Mouse (Mus musculus): ENCODE measurements around the gene Hagh. TPM values are rescaled to one million over a fixed set of nuclear protein-coding genes. Genes with fewer than 3 reads are reported as not detected.

Hagh gene
- polyA plus RNA-seq, 1 experiment, result 636 TPM

GRCm38 (mm10) chr17:24900014-24900413 lies 60.1 kb downstream of the Hagh start:
- 92% methylated on average over 6 of the region's 6 CpGs for WGBS

GRCm38 (mm10) chr17:24902124-24902523 lies 62.2 kb downstream of the Hagh start:
- peaks cover 4% of the 10 kb centered on the region; the same call in 1 of the 2 replicates for H3K36me3 ChIP-seq (ENCODE audit: control insufficient read depth, insufficient read depth, low read length)
- no peak overlapping the region for H3K4me3 ChIP-seq (ENCODE audit: insufficient read depth, low read depth, low read length)
- no peaks in the 10 kb centered on the region for H3K27me3 ChIP-seq (replicated peaks; ENCODE audit: control insufficient read depth, insufficient read depth, low read length)
- WGBS, result 93% methylated on average over 5 of the region's 5 CpGs
- H3K27ac ChIP-seq (ENCODE audit: insufficient read depth, low read depth, low read length), result no peak overlapping the region
- peaks cover 2% of the 10 kb centered on the region; the same call in 1 of the 2 replicates for H3K4me1 ChIP-seq (ENCODE audit: control insufficient read depth, insufficient read depth, low read length)
- no peak for TF ChIP-seq CTCF (conservative IDR thresholded peaks at IDR 0.05; ENCODE audit: insufficient read depth, insufficient read length, low read depth, low read length)
- TF ChIP-seq POLR2A (IDR thresholded peaks at IDR 0.05; ENCODE audit: low read depth, low read length), result no peak
- DNase-seq, result no peak

More at GRCm38 (mm10) chr17:24900014-24900413, 60.1 kb downstream of the Hagh start:
- DNase-seq, result no peak
- Histone ChIP-seq H3K4me3 (ENCODE audit: insufficient read depth, low read depth, low read length) (no peak overlapping the region), H3K27me3 (replicated peaks; ENCODE audit: control insufficient read depth, insufficient read depth, low read length) (no peaks in the 10 kb centered on the region), H3K27ac (ENCODE audit: insufficient read depth, low read depth, low read length) (no peak overlapping the region), H3K36me3 (ENCODE audit: control insufficient read depth, insufficient read depth, low read length) (peaks cover 4% of the 10 kb centered on the region; the same call in 1 of the 2 replicates), H3K4me1 (ENCODE audit: control insufficient read depth, insufficient read depth, low read length) (peaks cover 5% of the 10 kb centered on the region; the same call in 1 of the 2 replicates)
- TF ChIP-seq POLR2A (IDR thresholded peaks at IDR 0.05; ENCODE audit: low read depth, low read length) (no peak), CTCF (conservative IDR thresholded peaks at IDR 0.05; ENCODE audit: insufficient read depth, insufficient read length, low read depth, low read length) (no peak)

- H3K27me3 ChIP-seq (replicated peaks; ENCODE audit: control insufficient read depth, insufficient read depth, low read length), result no peaks in the 10 kb centered on the region
- no peaks in the 10 kb centered on the region for H3K4me1 ChIP-seq (ENCODE audit: control insufficient read depth, insufficient read depth, low read length)
- peak; percentile 47 for TF ChIP-seq CTCF (conservative IDR thresholded peaks at IDR 0.05; ENCODE audit: insufficient read depth, insufficient read length, low read depth, low read length)
- no peak for TF ChIP-seq POLR2A (IDR thresholded peaks at IDR 0.05; ENCODE audit: low read depth, low read length)
- peaks cover 4% of the 10 kb centered on the region; the same call in 1 of the 2 replicates for H3K36me3 ChIP-seq (ENCODE audit: control insufficient read depth, insufficient read depth, low read length)
- WGBS, result 63% methylated on average over 9 of the region's 9 CpGs
- no peak overlapping the region for H3K27ac ChIP-seq (ENCODE audit: insufficient read depth, low read depth, low read length)
- H3K4me3 ChIP-seq (ENCODE audit: insufficient read depth, low read depth, low read length), result no peak overlapping the region
- DNase-seq, result no peak
These were observed 62.9 kb downstream of the Hagh start for GRCm38 (mm10) chr17:24902671-24903474.

- no peaks in the 10 kb centered on the region for H3K27me3 ChIP-seq (replicated peaks; ENCODE audit: control insufficient read depth, insufficient read depth, low read length)
- no peak overlapping the region for H3K27ac ChIP-seq (ENCODE audit: insufficient read depth, low read depth, low read length)
- H3K4me3 ChIP-seq (ENCODE audit: insufficient read depth, low read depth, low read length), result no peak overlapping the region
- TF ChIP-seq POLR2A (IDR thresholded peaks at IDR 0.05; ENCODE audit: low read depth, low read length) (no peak), CTCF (conservative IDR thresholded peaks at IDR 0.05; ENCODE audit: insufficient read depth, insufficient read length, low read depth, low read length) (no peak)
- WGBS, result 90% methylated on average over 9 of the region's 9 CpGs
- H3K36me3 ChIP-seq (ENCODE audit: control insufficient read depth, insufficient read depth, low read length), result peaks cover 4% of the 10 kb centered on the region
- no peaks in the 10 kb centered on the region for H3K4me1 ChIP-seq (ENCODE audit: control insufficient read depth, insufficient read depth, low read length)
- DNase-seq, result no peak
These were observed 63.8 kb downstream of the Hagh start for GRCm38 (mm10) chr17:24903767-24904166.

GRCm38 (mm10) chr17:24907591-24907990 lies 67.6 kb downstream of the Hagh start:
- H3K27me3 ChIP-seq (replicated peaks; ENCODE audit: control insufficient read depth, insufficient read depth, low read length), result no peaks in the 10 kb centered on the region
- no peak for DNase-seq
- TF ChIP-seq CTCF (conservative IDR thresholded peaks at IDR 0.05; ENCODE audit: insufficient read depth, insufficient read length, low read depth, low read length) (no peak), POLR2A (IDR thresholded peaks at IDR 0.05; ENCODE audit: low read depth, low read length) (no peak)
- peaks cover 2% of the 10 kb centered on the region for H3K36me3 ChIP-seq (ENCODE audit: control insufficient read depth, insufficient read depth, low read length)
- no peak overlapping the region for H3K27ac ChIP-seq (ENCODE audit: insufficient read depth, low read depth, low read length)
- 84% methylated on average over 2 of the region's 2 CpGs for WGBS
- H3K4me1 ChIP-seq (ENCODE audit: control insufficient read depth, insufficient read depth, low read length), result no peaks in the 10 kb centered on the region
- no peak overlapping the region for H3K4me3 ChIP-seq (ENCODE audit: insufficient read depth, low read depth, low read length)

GRCm38 (mm10) chr17:24913984-24914383 lies 74.0 kb downstream of the Hagh start:
- Histone ChIP-seq H3K27me3 (replicated peaks; ENCODE audit: control insufficient read depth, insufficient read depth, low read length) (no peaks in the 10 kb centered on the region), H3K4me1 (ENCODE audit: control insufficient read depth, insufficient read depth, low read length) (no peaks in the 10 kb centered on the region), H3K36me3 (ENCODE audit: control insufficient read depth, insufficient read depth, low read length) (no peaks in the 10 kb centered on the region; the same call in none of the 2 replicates), H3K27ac (ENCODE audit: insufficient read depth, low read depth, low read length) (no peak overlapping the region), H3K4me3 (ENCODE audit: insufficient read depth, low read depth, low read length) (no peak overlapping the region)
- TF ChIP-seq POLR2A (IDR thresholded peaks at IDR 0.05; ENCODE audit: low read depth, low read length), result no peak
- DNase-seq, result no peak

Other genes with a start within 250 kb of the Hagh start
- 152 and 174 TPM in 2 replicates for gene Tsc2, start 207.5 kb upstream of the Hagh start, polyA plus RNA-seq (2012; rRNA removed)
- gene Nthl1, start 207.5 kb upstream of the Hagh start, polyA plus RNA-seq (2012; rRNA removed), result 13.6 and 15.8 TPM in 2 replicates
- gene Slc9a3r2, start 189.8 kb upstream of the Hagh start, polyA plus RNA-seq (2012; rRNA removed), result 111 and 123 TPM in 2 replicates
- gene Npw, start 181.7 kb upstream of the Hagh start, polyA plus RNA-seq (2012; rRNA removed), result not detected in 2 replicates
- 44.3 and 57.6 TPM in 2 replicates for gene Zfp598, start 170.5 kb upstream of the Hagh start, polyA plus RNA-seq (2012; rRNA removed)
- gene Syngr3, start 150.2 kb upstream of the Hagh start, polyA plus RNA-seq (2012; rRNA removed), result 1.5 and 2.2 TPM in 2 replicates
- 29.8 and 34.7 TPM in 2 replicates for gene Gfer, start 144.0 kb upstream of the Hagh start, polyA plus RNA-seq (2012; rRNA removed)
- gene Noxo1, start 143.9 kb upstream of the Hagh start, polyA plus RNA-seq (2012; rRNA removed), result 5.6 and 7.1 TPM in 2 replicates
- gene Tbl3, start 132.5 kb upstream of the Hagh start, polyA plus RNA-seq (2012; rRNA removed), result 48.6 and 49.4 TPM in 2 replicates
- 0.16 and 0.91 TPM in 2 replicates for gene Rnf151, start 122.1 kb upstream of the Hagh start, polyA plus RNA-seq (2012; rRNA removed)
- gene Rps2, start 122.0 kb upstream of the Hagh start, polyA plus RNA-seq (2012; rRNA removed), result 2,444 and 2,611 TPM in 2 replicates
- 626 and 656 TPM in 2 replicates for gene Ndufb10, start 115.7 kb upstream of the Hagh start, polyA plus RNA-seq (2012; rRNA removed)
- 0.38 and 4.7 TPM in 2 replicates for gene Rpl3l, start 112.3 kb upstream of the Hagh start, polyA plus RNA-seq (2012; rRNA removed)
- 169 and 209 TPM in 2 replicates for gene Msrb1, start 103.5 kb upstream of the Hagh start, polyA plus RNA-seq (2012; rRNA removed)
- 7.4 and 11.9 TPM in 2 replicates for gene Hs3st6, start 87.2 kb upstream of the Hagh start, polyA plus RNA-seq (2012; rRNA removed)
- not detected in 2 replicates for gene Meiob, start 35.9 kb upstream of the Hagh start, polyA plus RNA-seq (2012; rRNA removed)
- 103 and 123 TPM in 2 replicates for gene Fahd1, start 10.2 kb downstream of the Hagh start, polyA plus RNA-seq (2012; rRNA removed)
- 50.6 and 77.3 TPM in 2 replicates for gene Igfals, start 25.9 kb downstream of the Hagh start, polyA plus RNA-seq (2012; rRNA removed)
- 37.2 and 38.4 TPM in 2 replicates for gene Nubp2, start 46.2 kb downstream of the Hagh start, polyA plus RNA-seq (2012; rRNA removed)
- gene Spsb3, start 46.5 kb downstream of the Hagh start, polyA plus RNA-seq (2012; rRNA removed), result 55.5 and 69.0 TPM in 2 replicates
- 32.2 and 40.7 TPM in 2 replicates for gene Eme2, start 54.9 kb downstream of the Hagh start, polyA plus RNA-seq (2012; rRNA removed)
- 162 and 199 TPM in 2 replicates for gene Mrps34, start 55.0 kb downstream of the Hagh start, polyA plus RNA-seq (2012; rRNA removed)
- gene Nme3, start 56.4 kb downstream of the Hagh start, polyA plus RNA-seq (2012; rRNA removed), result 112 and 115 TPM in 2 replicates
- gene Mapk8ip3, start 96.8 kb downstream of the Hagh start, polyA plus RNA-seq (2012; rRNA removed), result 58.1 and 69.1 TPM in 2 replicates
- gene Jpt2, start 120.5 kb downstream of the Hagh start, polyA plus RNA-seq (2012; rRNA removed), result 23.8 and 31.0 TPM in 2 replicates
- gene Cramp1l, start 175.6 kb downstream of the Hagh start, polyA plus RNA-seq (2012; rRNA removed), result 11.9 and 13.3 TPM in 2 replicates
- 10.1 and 10.6 TPM in 2 replicates for gene Ift140, start 175.9 kb downstream of the Hagh start, polyA plus RNA-seq (2012; rRNA removed)
- gene Tmem204, start 243.4 kb downstream of the Hagh start, polyA plus RNA-seq (2012; rRNA removed), result 93.4 and 100 TPM in 2 replicates

Measured in kidney, adult 2 months (tissue).